Mouse (Mus musculus) forebrain, postnatal 0 days (tissue): ENCODE results near the gene Anapc13. TPM values are rescaled to one million over a fixed set of nuclear protein-coding genes. Genes with fewer than 3 reads are reported as not detected.

Source experiments
- ATAC-seq: fragments of 200-750 bp; cut with Nextera tagmentation; 2 replicates; pipeline ENCODE4 v1.8.0; 2017; ENCODE audit warnings: mild to moderate bottlenecking, moderate library complexity
- DNase-seq: peaks from one replicate; pipeline ENCODE4 v3.0.0-alpha.2; 2015
- H3K27ac ChIP-seq: fragments of 300-500 bp; sonication (generic); 2 replicates; pipeline ENCODE4 v1.5.1; 2014; ENCODE audit warnings: low read depth, mild to moderate bottlenecking, antibody characterized with exemption, low read length, moderate library complexity, mixed read lengths
- H3K27me3 ChIP-seq: fragments of 300-500 bp; sonication (generic); 2 replicates; pipeline ENCODE4 v1.6.1; 2014; ENCODE audit warnings: mild to moderate bottlenecking, low read length, mixed read lengths; ENCODE audit not compliant: insufficient read depth
- H3K36me3 ChIP-seq: fragments of 300-500 bp; sonication (generic); 2 replicates; pipeline ENCODE4 v1.6.1; 2014; ENCODE audit warnings: mild to moderate bottlenecking, moderate library complexity; ENCODE audit not compliant: insufficient read depth
- H3K4me1 ChIP-seq: fragments of 300-500 bp; sonication (generic); 2 replicates; pipeline ENCODE4 v1.6.1; 2014; ENCODE audit warnings: antibody characterized with exemption; ENCODE audit not compliant: insufficient read depth
- H3K4me2 ChIP-seq: fragments of 300-500 bp; sonication (generic); 2 replicates; pipeline ENCODE4 v1.6.1; 2014; ENCODE audit warnings: low read depth, mild to moderate bottlenecking, moderate library complexity
- H3K4me3 ChIP-seq: fragments of 300-500 bp; sonication (generic); 2 replicates; pipeline ENCODE4 v1.5.1; 2014; ENCODE audit warnings: low read depth, low read length, mixed read lengths
- H3K9ac ChIP-seq: fragments of 300-500 bp; sonication (generic); 2 replicates; pipeline ENCODE4 v1.6.1; 2014; ENCODE audit warnings: mild to moderate bottlenecking
- H3K9me3 ChIP-seq: fragments of 300-500 bp; sonication (generic); 2 replicates; pipeline ENCODE4 v1.6.1; 2016; ENCODE audit warnings: low read length
- CTCF ChIP-seq: sonication (generic); IDR thresholded peaks from 2 replicates; pipeline ENCODE4 v1.5.1; 2016; ENCODE audit warnings: antibody characterized with exemption, control low read depth, low read depth
- WGBS: fragments of 180-500 bp; shearing (Covaris S2); extraction: QIAGEN DNeasy Blood & Tissue Kit; methylation state at CpG from one replicate; pipeline ENCODE4 v1.1.7; 2014; 5-methylcytosine and 5-hydroxymethylcytosine counted together
- polyA plus RNA-seq: library from polyadenylated mRNA; unstranded; fragments of >200 nt; fragmentation: Nextera tagmentation; extraction: Ambion mirVana; gene quantifications from 2 replicates; pipeline ENCODE4 v1.2.1, GENCODE M21; 2015
- total RNA-seq: library from RNA; depleted of rRNA; stranded (reverse); fragments of >200 nt; gene quantifications from 2 replicates; pipeline ENCODE4 v1.2.3, GENCODE M21; 2014

The Anapc13 gene
- total and polyA plus RNA-seq, 2 experiments from 2014 or later, result 26.8 to 124 TPM

- no peak overlapping the region for H3K27ac ChIP-seq
- H3K9me3 ChIP-seq, result no peaks in the 10 kb centered on the region
- H3K4me1 ChIP-seq, result no peaks in the 10 kb centered on the region
- H3K27me3 ChIP-seq, result no peaks in the 10 kb centered on the region
- DNase-seq (no peak), ATAC-seq (no peak)
- TF ChIP-seq CTCF, result no peak
- no peak overlapping the region for H3K4me3 ChIP-seq
- H3K4me2 ChIP-seq, result no peak overlapping the region
- H3K9ac ChIP-seq, result no peak overlapping the region
- H3K36me3 ChIP-seq, result peaks cover 17% of the 10 kb centered on the region
- 80% methylated on average over 2 of the region's 2 CpGs for WGBS
Observed at GRCm38 (mm10) chr9:102601187-102601586, 24.9 kb upstream of the Anapc13 start.

- H3K9ac ChIP-seq, result no peak overlapping the region
- no peak overlapping the region for H3K27ac ChIP-seq
- H3K27me3 ChIP-seq, result no peaks in the 10 kb centered on the region
- peaks cover 14% of the 10 kb centered on the region for H3K36me3 ChIP-seq
- H3K4me2 ChIP-seq, result no peak overlapping the region
- no peaks in the 10 kb centered on the region for H3K9me3 ChIP-seq
- H3K4me3 ChIP-seq, result no peak overlapping the region
- no peak for DNase-seq
- no peaks in the 10 kb centered on the region for H3K4me1 ChIP-seq
- 90% methylated on average over 2 of the region's 2 CpGs for WGBS
- ATAC-seq, result no peak
- no peak for TF ChIP-seq CTCF
Observed at GRCm38 (mm10) chr9:102601666-102602065, 24.4 kb upstream of the Anapc13 start.

- Histone ChIP-seq H3K36me3 (peaks cover 18% of the 10 kb centered on the region), H3K9ac (no peak overlapping the region), H3K9me3 (no peaks in the 10 kb centered on the region), H3K27ac (no peak overlapping the region), H3K4me1 (no peaks in the 10 kb centered on the region), H3K4me3 (no peak overlapping the region), H3K4me2 (no peak overlapping the region), H3K27me3 (no peaks in the 10 kb centered on the region)
- no peak for ATAC-seq
- DNase-seq, result no peak
- no peak for TF ChIP-seq CTCF
- 70% methylated on average over 6 of the region's 6 CpGs for WGBS
Observed at GRCm38 (mm10) chr9:102605162-102605561, 20.9 kb upstream of the Anapc13 start.

- Histone ChIP-seq H3K27ac (no peak overlapping the region), H3K4me1 (no peaks in the 10 kb centered on the region), H3K4me3 (no peak overlapping the region), H3K4me2 (no peak overlapping the region), H3K9me3 (no peaks in the 10 kb centered on the region), H3K9ac (no peak overlapping the region), H3K36me3 (peaks cover 20% of the 10 kb centered on the region), H3K27me3 (no peaks in the 10 kb centered on the region)
- peak; percentile 40 for TF ChIP-seq CTCF
- 59% methylated on average over 5 of the region's 5 CpGs for WGBS
- DNase-seq, result peak; percentile 22
- no peak for ATAC-seq
Observed at GRCm38 (mm10) chr9:102607471-102607870, 18.6 kb upstream of the Anapc13 start.

GRCm38 (mm10) chr9:102609221-102609620 is 16.9 kb upstream of the Anapc13 start:
- no peaks in the 10 kb centered on the region for H3K27me3 ChIP-seq
- no peak for TF ChIP-seq CTCF
- H3K9ac ChIP-seq, result no peak overlapping the region
- DNase-seq (no peak), ATAC-seq (no peak)
- H3K4me2 ChIP-seq, result no peak overlapping the region
- no peak overlapping the region for H3K4me3 ChIP-seq
- 81% methylated on average over 3 of the region's 3 CpGs for WGBS
- H3K9me3 ChIP-seq, result no peaks in the 10 kb centered on the region
- no peak overlapping the region for H3K27ac ChIP-seq
- peaks cover 28% of the 10 kb centered on the region for H3K36me3 ChIP-seq
- H3K4me1 ChIP-seq, result no peaks in the 10 kb centered on the region

GRCm38 (mm10) chr9:102615071-102615470 is 11.0 kb upstream of the Anapc13 start:
- Histone ChIP-seq H3K9me3 (no peaks in the 10 kb centered on the region), H3K27ac (no peak overlapping the region), H3K4me3 (no peak overlapping the region), H3K27me3 (no peaks in the 10 kb centered on the region), H3K4me2 (no peak overlapping the region), H3K4me1 (no peaks in the 10 kb centered on the region), H3K36me3 (peaks cover 28% of the 10 kb centered on the region), H3K9ac (no peak overlapping the region)
- ATAC-seq (no peak), DNase-seq (no peak)
- WGBS, result 82% methylated on average over 3 of the region's 3 CpGs
- TF ChIP-seq CTCF, result no peak

GRCm38 (mm10) chr9:102616267-102616666 is 9.8 kb upstream of the Anapc13 start:
- H3K36me3 ChIP-seq, result peaks cover 21% of the 10 kb centered on the region
- H3K27me3 ChIP-seq, result no peaks in the 10 kb centered on the region
- TF ChIP-seq CTCF, result no peak
- no peaks in the 10 kb centered on the region for H3K9me3 ChIP-seq
- no peak overlapping the region for H3K27ac ChIP-seq
- 86% methylated on average over 9 of the region's 9 CpGs for WGBS
- no peak overlapping the region for H3K9ac ChIP-seq
- H3K4me2 ChIP-seq, result no peak overlapping the region
- no peaks in the 10 kb centered on the region for H3K4me1 ChIP-seq
- no peak overlapping the region for H3K4me3 ChIP-seq
- no peak for ATAC-seq
- no peak for DNase-seq

- no peak overlapping the region for H3K9ac ChIP-seq
- H3K4me3 ChIP-seq, result no peak overlapping the region
- DNase-seq, result no peak
- no peaks in the 10 kb centered on the region for H3K4me1 ChIP-seq
- no peak for TF ChIP-seq CTCF
- no peak overlapping the region for H3K27ac ChIP-seq
- no peak for ATAC-seq
- WGBS, result 79% methylated on average over 5 of the region's 5 CpGs
- no peak overlapping the region for H3K4me2 ChIP-seq
- peaks cover 3% of the 10 kb centered on the region; the same call in 1 of the 2 replicates for H3K36me3 ChIP-seq
- no peaks in the 10 kb centered on the region for H3K27me3 ChIP-seq
- H3K9me3 ChIP-seq, result no peaks in the 10 kb centered on the region
Observed at GRCm38 (mm10) chr9:102621385-102621784, 4.7 kb upstream of the Anapc13 start.
